Mouse (Mus musculus) gastrocnemius, postnatal 4 days (tissue): ENCODE data around the gene Pax8. TPM values are rescaled to one million over a fixed set of nuclear protein-coding genes. Genes with fewer than 3 reads are reported as not detected.

Source experiments
- DNase-seq, 2 experiments: peaks; one replicate each; pipeline ENCODE4 v3.0.0; 2021 to 2022; ENCODE audit warnings: low spot score in 2 of 2, mixed read lengths in 2 of 2
- long read RNA-seq, 2 experiments: library from polyadenylated mRNA; stranded (forward); transcript quantifications; one replicate each; pipeline ENCODE4 v2.0.0; 2021
- total RNA-seq, 2 experiments: library from RNA; stranded (reverse); gene quantifications; 2 replicates each; pipeline ENCODE4 v1.2.3; 2021

Pax8 gene
- total RNA-seq: not detected
- long read RNA-seq, experiment 1: 0 reads
- long read RNA-seq, experiment 2: 0 reads

DNA sequence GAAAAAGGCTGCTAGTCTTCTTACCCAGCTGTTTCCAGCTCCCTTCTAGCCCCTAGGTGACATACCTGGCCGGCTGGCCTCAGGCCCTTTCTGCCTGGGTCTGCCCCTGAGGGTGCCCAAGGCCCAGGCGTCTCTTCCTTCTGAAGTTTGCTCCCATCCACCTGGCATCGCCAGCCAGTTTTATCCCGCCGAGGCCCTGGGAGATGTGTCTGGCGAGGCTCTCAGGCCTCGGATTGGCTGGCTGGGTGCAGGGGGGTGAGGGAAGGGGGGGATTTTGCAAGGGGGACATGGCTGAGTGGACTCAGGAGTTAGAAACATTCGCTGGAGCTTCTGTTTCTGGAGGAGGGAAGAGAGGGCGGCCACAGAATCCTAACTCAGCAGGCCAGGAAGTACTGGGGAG is at the start of gene Pax8:
TSS of gene Pax8 (minus strand) at position 180 of the 400 bp plus-strand sequence.
- DNase-seq: no peak

DNA sequence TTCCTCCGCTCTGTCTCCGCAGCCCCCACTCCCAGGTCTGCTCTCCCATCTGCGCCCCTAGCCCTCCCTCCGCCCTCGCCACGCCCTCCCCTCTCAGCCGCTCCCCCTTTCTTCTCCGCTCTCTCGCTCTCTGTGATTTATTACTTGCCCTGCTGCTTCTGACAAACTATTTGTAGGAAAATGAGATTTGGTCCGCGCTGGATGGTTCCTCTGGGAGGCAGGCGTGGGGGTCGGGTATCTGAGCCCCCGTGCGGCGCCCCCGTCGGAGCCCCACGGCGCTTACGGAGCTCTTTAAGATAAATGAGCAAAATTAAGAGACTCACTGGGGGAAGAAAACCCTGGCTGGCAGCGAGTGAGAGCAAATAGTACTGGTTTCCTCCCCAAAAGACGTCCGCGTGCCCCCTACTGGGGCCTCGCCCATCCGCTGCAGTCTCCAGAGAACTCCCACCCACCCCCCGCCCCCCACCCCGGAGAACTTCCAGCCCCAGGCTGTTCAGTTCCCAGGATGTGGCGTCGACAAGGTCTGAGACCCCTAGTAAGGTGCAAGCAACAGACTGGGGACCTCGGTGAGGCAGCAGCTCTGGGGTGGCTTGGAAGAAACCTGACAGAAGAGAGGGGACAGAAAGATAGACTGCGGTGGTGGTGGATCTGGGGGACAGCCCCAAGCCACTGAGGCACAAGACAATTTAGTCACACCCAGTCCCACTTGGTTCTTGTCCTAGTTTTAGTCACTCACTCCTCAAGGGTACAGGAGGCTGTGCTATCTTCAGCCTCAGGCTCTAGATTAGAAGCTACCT is 46.2 kb upstream of the Pax8 start:
- DNase-seq: no peak

DNA sequence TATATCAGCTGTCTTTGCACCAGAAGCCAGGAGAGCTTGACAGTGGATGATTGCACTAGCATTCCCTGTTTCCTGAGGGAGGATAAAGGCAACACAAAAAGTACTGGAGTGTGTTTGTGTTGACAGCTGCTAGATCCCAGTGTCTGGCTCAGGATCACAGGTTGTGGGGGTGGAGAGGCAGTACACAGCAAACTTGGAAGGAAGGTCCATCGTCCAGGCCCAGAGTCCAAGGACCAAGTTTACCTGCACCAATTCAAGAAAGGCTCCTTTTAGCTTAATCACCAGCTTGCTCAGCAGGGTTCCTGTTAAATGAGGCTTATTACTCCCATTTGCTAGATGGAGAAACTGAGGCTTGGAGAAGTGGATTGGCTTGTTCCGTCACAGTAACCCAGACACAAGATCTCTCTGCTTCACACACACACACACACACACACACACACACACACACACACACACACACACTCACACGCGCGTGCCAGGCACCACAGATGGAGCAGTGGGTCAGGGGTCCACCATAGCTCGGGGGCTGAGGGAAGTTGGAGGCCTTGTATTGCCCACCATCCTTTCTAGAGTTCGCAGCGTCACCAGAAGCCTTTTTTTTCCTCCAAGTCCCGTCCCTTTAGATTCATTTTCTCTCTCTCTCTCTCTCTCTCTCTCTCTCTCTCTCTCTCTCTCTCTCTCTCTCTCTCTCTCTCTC is 45.3 kb upstream of the Pax8 start:
- no peak for DNase-seq

DNA sequence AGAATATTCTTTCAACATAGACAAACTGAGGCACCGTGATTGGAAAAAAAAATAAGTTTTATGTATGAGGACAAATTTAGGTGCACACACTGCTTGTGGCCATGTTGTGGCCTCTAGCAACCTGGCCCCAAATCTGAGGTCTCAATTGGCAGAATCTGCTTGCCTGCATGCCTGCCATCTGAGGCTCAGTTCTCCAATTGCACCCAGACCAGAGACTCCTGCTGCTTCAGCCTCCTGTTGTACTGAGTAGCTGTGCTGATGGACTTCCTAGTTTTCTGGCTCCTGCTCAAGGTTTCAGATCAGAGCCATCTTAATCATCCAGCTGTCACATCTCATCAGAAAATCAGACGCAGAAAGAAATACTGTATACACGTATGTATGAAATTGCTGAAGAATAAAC is 41.5 kb upstream of the Pax8 start:
- DNase-seq: no peak

DNA sequence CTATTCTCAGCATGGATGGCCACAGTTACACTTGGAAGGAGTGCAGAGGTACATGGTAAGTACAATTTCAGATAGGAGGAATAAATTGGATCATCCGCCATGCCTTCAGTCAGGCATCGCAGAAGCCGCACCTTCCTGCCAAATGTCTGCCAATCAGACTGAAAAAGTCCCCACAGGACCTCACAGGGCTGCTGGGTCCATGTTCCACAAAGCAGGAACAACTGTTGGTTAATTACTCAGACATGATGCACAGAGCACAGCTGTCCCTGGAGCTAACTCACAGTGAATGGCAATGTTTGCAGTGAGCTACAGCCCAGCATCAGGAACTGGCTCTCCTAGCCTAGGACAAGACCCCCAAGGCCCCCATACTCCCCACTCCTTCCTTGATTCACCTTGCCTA is 32.0 kb upstream of the Pax8 start:
- no peak for DNase-seq

DNA sequence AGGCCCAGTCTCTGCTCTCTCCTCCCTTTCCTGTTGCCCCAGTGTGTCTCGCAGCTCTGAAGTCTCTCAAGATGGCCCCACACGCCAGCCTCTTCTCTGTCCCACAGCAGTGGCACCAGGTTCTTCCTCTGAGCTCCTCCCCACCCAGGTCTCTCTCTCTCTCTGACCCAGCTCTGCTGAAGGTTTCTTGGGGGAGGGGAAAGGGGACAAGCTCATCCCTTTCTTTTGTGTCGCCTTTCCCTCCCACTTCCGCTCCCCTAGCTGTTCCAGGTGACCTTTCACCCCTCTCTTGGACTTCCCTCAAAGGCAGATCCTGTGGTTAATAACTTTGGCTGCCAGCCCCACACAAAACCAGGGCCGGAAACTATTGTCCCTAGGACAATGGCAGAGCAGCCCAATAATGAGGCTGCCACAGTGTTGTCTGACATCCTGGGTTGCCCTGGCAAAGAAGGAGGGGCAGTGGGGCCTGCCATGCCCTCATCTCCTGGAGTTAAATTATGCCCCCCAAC is 27.6 kb upstream of the Pax8 start:
- no peak for DNase-seq

DNA sequence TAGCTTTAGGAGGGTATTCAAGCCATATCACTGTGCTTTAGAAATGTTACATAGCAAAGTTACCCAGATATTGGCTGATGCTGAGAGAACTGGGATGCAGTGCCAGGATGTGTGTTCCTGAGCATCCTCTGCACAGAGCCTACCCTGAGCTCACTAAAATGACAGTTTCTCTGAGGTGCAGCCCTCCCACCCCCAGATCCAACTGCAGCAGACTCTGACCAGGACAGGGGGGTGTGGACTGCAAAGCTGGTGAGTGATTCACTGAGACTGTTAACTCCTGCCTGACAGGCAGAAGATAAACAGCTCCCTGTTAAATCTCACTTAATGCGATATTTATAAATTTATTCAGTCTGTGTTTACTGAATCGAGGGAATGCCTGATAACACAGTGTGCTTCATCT is 25.5 kb upstream of the Pax8 start:
- DNase-seq: no peak

DNA sequence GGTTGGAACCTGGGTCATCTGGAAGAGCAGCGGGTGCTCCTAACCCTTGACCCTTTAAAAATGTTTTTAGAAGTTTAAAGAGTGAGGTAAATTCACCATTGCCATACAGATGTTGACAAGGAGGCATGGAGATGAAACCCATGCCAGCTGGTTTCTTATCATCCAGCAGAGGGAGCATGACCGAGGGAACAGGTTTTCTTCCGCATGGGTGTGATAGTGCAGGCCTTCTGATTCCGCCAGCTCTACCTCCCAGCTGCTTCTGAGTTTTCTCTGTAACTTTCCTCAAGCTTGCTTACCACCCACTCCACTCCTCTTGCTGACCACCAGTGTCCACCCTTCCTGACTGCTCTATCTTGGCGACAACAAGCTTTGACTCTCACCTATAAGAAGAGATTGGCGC is 15.2 kb upstream of the Pax8 start:
- no peak for DNase-seq

DNA sequence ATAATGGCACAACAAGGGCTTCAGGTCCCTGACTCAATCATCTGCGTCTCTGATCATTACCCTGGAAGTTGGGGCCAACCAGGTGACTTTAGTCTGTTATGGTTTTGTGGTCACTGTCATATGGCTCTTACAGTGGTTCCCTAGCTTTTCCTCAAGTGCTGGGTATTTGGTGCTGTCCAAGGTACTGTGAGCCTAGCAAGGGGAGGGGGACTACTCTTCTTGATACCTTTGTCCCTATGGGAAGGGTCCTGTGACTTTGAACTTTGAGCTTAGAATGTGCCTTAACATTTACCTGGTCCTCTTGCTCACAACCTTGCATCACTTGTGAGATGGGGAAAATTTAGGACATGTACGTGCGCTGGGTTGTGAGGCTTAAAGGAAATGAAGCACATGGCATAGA is 13.3 kb upstream of the Pax8 start:
- DNase-seq: no peak

DNA sequence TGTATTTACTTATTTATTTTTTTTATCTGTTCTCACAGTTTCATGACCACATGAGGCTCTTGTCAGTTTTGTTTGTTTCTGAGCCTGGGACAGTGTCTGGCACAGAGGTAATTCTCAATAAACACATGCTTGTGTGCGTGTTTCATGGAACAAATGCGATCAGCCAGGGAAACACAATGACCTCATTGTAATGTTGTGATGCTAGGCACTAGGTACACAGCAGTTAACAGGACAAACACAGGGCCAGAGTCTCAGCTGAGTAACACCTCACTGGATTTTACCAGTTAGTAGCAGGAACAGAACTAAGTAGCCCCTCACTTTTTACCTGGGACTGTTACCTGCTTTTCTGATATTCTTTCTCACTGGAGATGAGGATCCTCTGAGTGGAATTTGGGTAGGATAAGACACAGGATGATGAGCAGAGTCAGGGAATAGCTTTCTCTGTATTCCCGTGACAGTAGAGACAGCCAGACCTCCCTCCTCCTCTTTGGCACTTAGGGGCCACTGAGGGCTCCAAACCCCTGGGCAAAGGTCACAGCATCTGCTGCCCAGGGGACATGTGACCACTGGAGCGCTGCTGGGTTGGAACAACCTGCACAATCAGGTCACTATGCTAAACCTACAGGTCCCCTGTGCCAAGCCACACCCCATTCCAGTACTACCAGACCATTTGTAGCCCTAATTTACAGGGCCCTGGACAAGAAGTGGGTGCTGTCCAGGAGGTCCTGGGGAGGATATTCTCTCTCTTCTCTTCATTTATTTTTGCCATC is 11.8 kb upstream of the Pax8 start:
- DNase-seq: no peak

DNA sequence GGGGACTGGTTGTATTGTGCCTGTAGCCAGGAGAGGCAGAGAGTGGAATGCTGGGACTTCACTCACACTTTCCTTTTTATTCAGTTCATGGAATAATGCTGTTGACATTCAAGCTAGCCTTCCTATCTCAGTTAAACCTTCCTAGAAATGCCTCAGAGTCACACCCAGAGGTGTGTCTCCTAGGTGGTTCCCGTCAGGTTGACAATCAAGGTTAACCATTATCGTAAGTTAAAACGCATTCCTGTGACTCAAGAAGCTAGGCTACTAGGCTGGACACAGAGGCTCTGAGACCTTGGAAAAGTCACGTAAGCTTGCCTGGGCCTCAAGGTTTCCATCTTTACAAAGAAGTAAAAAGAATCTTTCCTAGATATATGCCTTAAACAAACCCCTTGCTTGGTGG is 10.0 kb upstream of the Pax8 start:
- no peak for DNase-seq

DNA sequence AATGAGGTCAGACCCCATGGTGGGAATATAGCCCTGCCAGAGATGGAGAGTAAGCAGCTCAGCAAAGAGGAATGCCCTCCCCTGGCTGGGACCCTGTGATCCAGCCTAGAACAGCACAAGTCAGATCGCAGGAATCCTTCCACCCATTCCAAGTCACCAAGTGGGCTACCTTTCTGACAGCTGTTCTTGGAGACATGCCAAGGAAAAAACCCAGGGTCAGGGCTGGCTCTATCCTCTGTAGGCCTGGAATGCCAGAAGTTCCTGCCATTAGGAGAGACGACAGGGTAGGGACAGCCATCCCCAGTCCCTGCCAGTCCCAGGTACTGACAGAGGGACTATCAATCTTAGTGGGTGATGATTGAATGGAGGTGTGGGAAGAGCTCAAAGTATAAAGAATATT is 4.5 kb upstream of the Pax8 start:
- no peak for DNase-seq

DNA sequence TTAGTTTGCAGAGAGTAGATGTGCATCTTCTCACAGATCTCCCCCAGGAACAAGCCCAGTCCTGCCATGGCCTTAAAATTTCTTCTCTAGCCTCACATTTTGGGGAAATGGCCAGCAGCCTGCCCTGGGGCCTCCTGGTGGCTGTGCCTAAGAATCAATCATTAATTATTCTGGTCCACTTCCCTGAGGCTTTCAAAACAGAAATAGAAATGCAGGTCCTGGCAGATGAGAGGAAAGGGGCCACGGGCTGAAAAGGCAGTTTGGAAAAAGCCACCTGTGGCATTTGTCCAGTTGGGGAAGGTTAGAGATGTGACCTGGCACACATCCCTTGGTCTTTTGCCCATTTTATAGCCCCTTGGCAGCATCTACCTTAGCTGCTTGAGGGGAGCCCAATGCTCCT is 3.8 kb upstream of the Pax8 start:
- DNase-seq: no peak

DNA sequence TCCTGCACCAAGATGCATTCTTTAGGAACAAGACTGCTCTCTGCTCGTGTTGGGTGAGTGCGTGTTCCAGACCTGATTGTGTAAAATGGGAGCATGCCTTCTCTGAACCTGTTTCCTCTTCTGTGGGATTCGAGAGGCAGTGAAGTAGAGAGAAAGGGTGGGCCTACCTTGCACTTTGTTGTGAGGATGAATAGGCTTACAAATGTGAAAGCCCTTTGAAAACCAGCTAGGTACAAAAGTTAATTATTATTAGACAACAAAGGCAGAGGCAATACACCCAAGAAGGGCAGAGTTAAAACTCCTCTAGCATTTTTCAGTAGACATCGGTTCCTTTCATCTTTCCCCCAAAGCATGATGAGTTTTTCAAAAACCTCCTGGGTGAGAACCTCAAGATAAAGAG is 3.2 kb upstream of the Pax8 start:
- DNase-seq: no peak

DNA sequence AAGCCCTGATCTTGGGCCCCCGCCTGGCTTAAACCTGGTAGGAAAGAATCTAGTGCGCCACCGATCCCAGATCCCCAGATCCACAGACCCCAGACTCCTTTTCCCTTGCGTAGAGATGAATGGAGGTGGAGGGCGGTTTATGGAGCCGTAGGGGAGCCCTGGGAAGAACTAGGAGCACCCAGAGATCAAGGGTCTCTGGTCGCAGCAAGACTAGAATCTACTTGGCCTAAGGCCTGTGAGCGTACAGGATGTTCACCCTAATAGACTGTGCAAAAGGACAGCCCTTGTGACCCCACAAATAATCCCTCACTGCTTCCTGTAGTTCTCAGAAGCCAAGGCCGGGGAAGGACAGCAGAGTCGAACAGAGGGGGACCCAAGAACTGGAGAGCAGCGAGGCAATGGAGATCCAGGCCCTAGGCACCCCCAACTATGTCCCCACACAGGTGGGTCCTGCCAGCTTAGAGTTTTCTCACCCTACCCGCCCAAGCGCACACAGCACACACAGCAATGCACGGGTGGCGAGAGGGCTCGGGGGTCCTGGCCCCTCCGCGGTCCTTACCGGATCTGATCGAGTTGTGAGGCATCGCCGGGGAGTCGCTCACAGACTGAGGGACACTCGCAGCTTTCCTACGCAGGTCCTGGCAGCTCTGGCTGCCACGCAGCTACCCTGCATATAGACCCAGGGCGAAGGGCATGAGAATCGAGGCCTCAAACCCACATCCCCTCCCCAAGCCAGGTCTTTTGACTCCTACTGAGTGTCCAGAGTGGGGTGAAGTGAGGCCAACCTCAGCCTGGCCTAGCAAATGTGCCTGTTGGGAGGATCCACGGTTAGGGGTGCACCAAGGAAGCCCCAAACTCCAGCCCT is 653 bp downstream of the Pax8 start:
- no peak for DNase-seq

DNA sequence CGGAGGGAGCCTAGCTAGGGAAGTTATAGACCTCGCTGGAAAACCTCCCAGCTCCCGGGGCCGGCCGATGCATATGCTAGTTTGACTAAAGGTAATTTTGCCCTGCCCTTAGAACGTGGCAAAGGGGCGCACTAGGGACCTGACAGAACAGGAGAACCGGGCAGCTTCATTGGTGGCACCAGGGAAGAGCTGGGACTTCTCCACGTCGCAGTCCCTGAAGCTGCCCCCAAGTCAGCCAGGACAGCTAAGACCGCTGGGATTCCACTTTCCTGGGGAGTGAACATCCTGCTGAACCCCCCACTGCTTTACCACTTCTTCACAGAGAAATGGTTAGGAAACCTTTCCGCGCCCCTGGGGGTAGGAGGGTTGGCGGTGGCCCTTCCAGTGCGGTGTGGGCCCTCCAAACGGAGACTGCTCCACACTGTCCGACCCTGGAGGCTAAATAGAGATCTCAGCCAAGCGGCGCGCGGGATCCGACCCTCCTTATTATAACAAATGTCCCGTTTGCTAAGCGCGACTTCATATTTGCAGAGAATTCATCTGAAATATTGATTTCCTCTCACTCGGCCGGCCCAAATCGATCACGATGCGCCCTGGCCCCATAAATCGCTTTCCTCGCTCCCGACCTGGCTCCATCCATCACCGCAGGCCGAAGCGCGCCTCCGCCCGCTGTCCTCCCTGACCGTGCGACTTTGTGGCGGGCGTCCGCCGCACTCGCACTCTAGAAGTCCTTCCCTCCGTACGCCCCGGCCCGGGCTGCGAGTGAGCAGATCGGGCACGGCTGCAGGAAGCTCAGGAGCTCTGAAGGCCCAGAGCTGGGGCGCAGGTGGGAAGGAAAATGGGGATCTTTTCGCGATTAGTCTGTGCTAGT is 1.5 kb downstream of the Pax8 start:
- no peak for DNase-seq

DNA sequence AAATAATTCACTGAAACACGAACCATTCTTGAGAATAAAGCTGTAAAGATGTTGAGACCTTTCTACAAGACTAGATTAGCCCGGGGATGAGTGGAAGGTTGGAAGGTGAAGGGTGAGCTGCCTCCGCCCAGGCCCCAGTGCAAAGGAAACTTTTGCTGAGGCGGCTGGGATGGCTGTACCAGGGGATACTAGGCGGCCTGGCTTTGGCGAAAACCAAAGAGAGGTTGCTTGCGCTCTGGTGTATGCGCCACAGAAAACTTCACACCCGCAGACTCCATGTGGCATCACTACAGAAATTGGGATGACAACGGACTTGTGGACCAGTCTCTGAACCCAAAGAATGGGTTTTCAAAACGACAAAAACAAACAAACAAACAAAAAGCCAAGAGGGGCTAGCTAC is 2.7 kb downstream of the Pax8 start:
- DNase-seq: no peak

DNA sequence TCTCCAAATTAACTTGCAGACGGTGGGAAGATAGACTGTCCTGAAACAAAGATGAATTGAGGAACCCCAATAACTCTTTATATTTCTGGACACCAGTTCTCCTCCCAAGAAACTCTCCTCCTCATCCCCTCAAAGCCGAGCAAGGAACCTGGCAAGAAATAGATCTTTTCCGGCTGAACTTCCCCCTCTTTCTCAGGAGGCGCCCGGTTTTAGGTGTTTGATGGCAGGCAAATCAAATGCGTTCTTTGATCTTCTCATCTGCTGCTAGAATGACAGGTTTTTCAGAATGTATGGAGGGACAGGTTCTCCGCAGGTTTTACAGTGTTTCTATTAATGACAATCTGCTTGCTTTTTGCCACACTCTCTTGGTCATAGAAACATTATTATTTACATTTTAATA is 3.3 kb downstream of the Pax8 start:
- no peak for DNase-seq

DNA sequence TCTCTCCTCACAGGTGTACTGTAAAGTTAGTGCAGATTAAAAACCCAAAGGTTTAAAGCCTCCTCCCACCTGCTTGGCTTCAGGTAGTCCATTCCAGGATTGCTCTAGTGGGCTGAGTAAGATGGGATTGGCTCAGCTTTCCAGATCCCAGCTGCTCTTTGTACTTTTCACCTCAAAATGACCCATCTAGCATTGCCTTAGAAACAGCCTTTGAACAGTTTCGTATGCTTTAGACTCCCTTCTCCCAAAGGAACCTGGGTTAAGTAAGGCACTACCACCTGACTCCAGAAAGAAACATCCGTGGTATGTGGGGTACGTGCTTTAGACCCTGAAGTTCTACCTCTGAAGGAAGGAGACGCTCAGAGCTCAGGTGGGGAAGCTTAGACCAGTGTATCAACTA is 6.3 kb downstream of the Pax8 start:
- no peak for DNase-seq

DNA sequence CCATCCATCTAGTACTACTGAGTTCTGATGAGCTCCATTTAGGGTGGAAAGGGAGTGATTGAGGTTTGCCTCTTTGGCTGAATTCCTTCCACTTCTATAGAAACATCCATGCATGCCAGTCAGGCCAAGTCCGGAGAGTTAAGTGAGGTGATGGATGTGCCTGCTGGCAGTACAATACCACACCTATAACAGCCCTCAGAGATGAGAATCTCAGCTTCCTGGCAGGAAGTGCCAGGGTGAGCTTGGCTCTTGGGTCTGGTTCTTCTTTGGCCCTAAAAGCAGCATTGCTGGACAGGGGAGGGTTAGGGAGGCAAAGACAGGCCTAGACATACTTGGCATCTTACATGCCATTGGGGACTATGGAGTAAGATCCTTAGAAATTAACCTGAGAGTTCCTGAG is 7.0 kb downstream of the Pax8 start:
- DNase-seq: no peak
